Mouse (Mus musculus) liver, adult 2 months (tissue): ENCODE measurements around the gene Dnpep. TPM values are rescaled to one million over a fixed set of nuclear protein-coding genes. Genes with fewer than 3 reads are reported as not detected.

Experiments
- DNase-seq: peaks from one replicate; pipeline ENCODE4 v3.0.0-alpha.2; 2011; ENCODE audit warnings: low read depth, low spot score; ENCODE audit errors: extremely low read depth
- H3K27ac ChIP-seq: fragments of 200-500 bp; replicated peaks from 2 replicates; pipeline ENCODE4 v1.5.1; 2012; ENCODE audit warnings: low read depth, mild to moderate bottlenecking, control low read depth, inconsistent platforms, low read length; ENCODE audit not compliant: insufficient read depth
- H3K27me3 ChIP-seq: fragments of 200-500 bp; 2 replicates; pipeline ENCODE4 v1.6.1; 2012; ENCODE audit warnings: mild to moderate bottlenecking, moderate library complexity, low read length, inconsistent platforms; ENCODE audit not compliant: control insufficient read depth, insufficient read depth
- H3K36me3 ChIP-seq: fragments of 200-500 bp; 2 replicates; pipeline ENCODE4 v1.6.1; 2012; ENCODE audit warnings: low read length, inconsistent platforms; ENCODE audit not compliant: control insufficient read depth, insufficient read depth
- H3K4me1 ChIP-seq: fragments of 200-500 bp; 2 replicates; pipeline ENCODE4 v1.6.1; 2011; ENCODE audit warnings: low read length; ENCODE audit not compliant: control insufficient read depth, insufficient read depth
- H3K4me3 ChIP-seq: fragments of 200-500 bp; 2 replicates; pipeline ENCODE4 v1.5.1; 2011; ENCODE audit warnings: low read depth, mild to moderate bottlenecking, control low read depth, low read length, moderate library complexity; ENCODE audit not compliant: insufficient read depth
- H3K79me2 ChIP-seq: fragments of 200-500 bp; 2 replicates; pipeline ENCODE4 v1.6.1; 2012; ENCODE audit warnings: inconsistent platforms, mild to moderate bottlenecking, low read length, moderate library complexity; ENCODE audit not compliant: control insufficient read depth, insufficient read depth
- H3K9ac ChIP-seq: fragments of 200-500 bp; 2 replicates; pipeline ENCODE4 v1.6.1; 2012; ENCODE audit warnings: low read depth, mild to moderate bottlenecking, control low read depth, inconsistent platforms, low read length
- CTCF ChIP-seq: fragments of 200-500 bp; IDR thresholded peaks from 2 replicates; pipeline ENCODE4 v1.5.1; 2011; ENCODE audit warnings: low read depth, low read length, control low read depth
- POLR2A ChIP-seq: fragments of 200-500 bp; IDR thresholded peaks from 2 replicates; pipeline ENCODE4 v1.6.1; 2011; ENCODE audit warnings: low read length, control low read depth; ENCODE audit not compliant: insufficient read depth; ENCODE audit errors: extremely low read depth
- WGBS: fragments of 180-500 bp; shearing (Covaris S2); methylation state at CpG from one replicate; pipeline ENCODE4 v1.1.7; 2018; 5-methylcytosine and 5-hydroxymethylcytosine counted together
- polyA plus RNA-seq: library from polyadenylated mRNA; depleted of rRNA; stranded (reverse); fragments of >200 nt; gene quantifications from 2 replicates; pipeline ENCODE4 v1.2.3, GENCODE M21; 2012
- total RNA-seq: library from RNA; depleted of rRNA; stranded (reverse); fragments of >200 nt; gene quantifications from 2 replicates; pipeline ENCODE4 v1.2.3, GENCODE M21; 2014

Gene Dnpep
- total and polyA plus RNA-seq, 2 experiments: 89.8 to 111 TPM

DNA sequence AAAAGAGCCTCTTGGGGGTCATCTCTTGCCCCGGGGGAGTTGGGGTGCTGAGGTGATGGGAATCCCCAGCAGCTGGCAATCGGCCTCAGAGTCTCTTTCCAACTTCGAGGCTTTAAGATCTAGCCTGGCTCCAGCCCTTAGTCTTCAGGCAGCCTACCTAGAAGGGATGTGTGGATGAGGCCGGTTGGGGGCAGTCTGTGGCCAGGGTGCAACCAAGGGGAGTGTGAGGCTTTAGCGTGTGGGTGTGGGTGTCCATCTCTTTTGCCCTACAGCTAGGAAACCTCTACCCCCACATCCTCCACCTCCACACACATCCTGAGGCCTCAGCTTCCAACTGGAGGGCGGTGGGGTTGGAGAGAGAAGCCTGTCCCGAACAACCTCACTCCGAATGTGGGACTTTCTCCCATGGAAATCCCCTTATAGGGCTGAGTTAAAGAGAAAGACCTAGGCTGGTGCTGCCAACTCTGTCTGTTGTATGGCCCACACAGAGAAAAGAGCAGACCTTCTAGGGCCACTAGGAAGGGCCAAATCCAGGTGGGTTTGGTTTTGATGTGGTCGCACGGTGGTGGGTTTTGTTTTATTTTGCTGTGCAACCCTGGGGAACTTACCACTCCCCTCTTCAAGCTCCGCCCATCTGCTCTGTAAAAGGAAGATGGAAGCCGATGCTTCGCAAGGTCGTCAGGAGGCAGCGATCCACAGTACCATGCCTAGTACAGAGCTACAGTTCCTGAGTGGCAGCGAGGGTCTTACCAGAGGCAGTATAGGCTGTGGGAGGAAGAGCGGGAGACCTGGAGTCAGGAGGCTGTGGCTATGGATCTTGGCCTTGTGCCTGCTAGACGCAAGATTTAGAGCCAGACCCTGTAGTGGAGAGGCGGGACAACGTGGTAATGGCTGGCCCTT lies 27.5 kb upstream of the Dnpep start:
- WGBS: 60% methylated on average over 20 of the region's 20 CpGs
- DNase-seq: no peak
- TF ChIP-seq CTCF (no peak), POLR2A (no peak)
- Histone ChIP-seq H3K4me3 (no peak overlapping the region), H3K36me3 (no peaks in the 10 kb centered on the region), H3K27me3 (no peaks in the 10 kb centered on the region), H3K4me1 (no peaks in the 10 kb centered on the region), H3K9ac (no peak overlapping the region), H3K79me2 (no peaks in the 10 kb centered on the region), H3K27ac (0 out of 2 replicates have a peak overlapping the region, but pooled peaks have one; percentile 29)

DNA sequence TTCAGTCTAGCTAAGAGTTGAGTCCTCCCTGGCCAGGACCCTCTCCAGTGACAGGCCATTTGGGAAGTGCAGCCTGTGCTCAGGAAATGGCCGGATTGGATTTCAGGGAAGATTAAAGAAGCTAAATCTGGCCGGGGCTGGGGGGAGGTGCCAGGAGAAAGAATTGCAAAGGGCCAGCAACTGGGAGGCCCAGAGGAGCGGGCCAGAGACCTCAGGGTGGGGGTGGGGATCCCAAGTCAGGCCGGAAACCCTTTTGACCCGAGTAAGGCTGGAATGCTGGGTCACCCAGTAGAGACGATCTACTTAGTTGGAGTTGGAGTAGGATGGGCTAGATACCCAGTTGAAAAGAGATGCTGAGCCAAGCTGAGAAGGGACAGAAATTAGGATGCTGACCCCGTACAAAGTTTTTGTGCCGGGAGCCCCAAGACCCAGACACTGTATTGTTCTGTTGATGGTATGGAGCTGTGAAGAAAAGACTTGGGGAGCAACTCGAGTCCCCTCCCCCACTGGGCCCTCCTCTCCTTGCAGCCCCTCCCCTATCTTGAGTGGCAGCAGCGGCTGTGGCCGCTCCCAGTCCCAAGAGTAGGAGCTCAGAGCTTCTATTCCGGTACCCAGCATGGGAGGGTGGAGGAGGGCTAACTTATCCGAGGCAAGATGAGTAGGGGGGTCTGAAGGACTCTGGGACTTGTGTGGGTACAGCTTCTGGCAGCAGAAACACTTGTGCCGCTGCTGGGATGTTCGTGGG lies 26.7 kb upstream of the Dnpep start:
- DNase-seq: peak; percentile 24
- H3K36me3 ChIP-seq: no peaks in the 10 kb centered on the region
- no peak overlapping the region for H3K4me3 ChIP-seq
- H3K9ac ChIP-seq: no peak overlapping the region
- H3K27me3 ChIP-seq: no peaks in the 10 kb centered on the region
- TF ChIP-seq CTCF (no peak), POLR2A (no peak)
- no peaks in the 10 kb centered on the region for H3K79me2 ChIP-seq
- H3K4me1 ChIP-seq: no peaks in the 10 kb centered on the region
- H3K27ac ChIP-seq: peak overlapping the region; percentile 20
- 37% methylated on average over 15 of the region's 15 CpGs for WGBS

DNA sequence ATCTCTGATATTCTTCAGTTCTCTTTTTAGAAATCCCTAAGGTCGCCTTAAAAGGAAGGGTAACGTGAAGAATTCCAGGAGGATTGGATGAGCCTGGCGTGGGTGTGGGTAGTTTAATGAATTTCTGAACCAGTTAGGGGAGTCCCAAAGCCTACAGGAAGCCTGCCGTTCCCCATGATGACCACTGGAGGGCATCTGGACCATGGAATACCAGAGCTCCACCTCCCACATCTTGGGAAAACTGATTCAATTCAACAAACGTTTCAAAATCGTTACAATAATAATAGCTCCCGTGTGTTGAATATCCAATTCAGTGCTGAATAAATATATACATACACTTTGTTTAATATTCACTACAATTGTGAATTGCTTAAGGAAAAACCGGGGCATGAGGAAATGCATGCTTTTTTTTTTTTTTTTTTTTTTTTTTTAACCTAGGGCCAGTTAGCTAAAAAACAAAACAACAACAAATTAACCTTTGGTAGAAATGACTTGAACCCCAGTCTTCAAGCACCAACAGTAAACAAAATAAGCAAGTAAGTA lies 25.2 kb upstream of the Dnpep start:
- Histone ChIP-seq H3K9ac (no peak overlapping the region), H3K4me1 (0 out of 2 replicates have a peak, but pooled peaks cover 2% of the 10 kb centered on the region), H3K36me3 (no peaks in the 10 kb centered on the region), H3K79me2 (no peaks in the 10 kb centered on the region), H3K4me3 (no peak overlapping the region), H3K27me3 (no peaks in the 10 kb centered on the region), H3K27ac (no peak overlapping the region)
- WGBS: 2% methylated on average over 8 of the region's 8 CpGs
- peak; percentile 49 for DNase-seq
- TF ChIP-seq CTCF (peak; percentile 86), POLR2A (no peak)

DNA sequence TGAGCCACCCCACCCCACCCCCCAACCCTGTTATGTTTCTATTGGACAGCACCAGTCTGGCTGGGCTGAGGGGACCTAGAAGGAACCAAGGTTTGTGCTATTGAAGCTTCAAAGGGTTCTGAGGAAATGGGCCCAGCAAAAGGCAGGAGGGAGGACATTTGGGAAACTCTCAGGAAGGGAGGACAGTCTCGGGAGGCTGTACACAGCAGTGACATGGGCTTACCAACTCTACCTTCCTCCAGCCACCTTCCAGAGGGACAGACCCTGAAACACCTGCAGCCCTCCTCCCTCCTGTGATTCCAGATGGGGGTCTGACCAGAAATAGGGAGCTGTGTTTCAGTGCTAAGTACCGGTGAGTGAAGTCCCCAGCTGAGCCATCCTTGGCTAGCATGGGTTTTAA lies 22.7 kb upstream of the Dnpep start:
- no peak overlapping the region for H3K27ac ChIP-seq
- TF ChIP-seq POLR2A (no peak), CTCF (no peak)
- no peak overlapping the region for H3K9ac ChIP-seq
- WGBS: 79% methylated on average over 2 of the region's 2 CpGs
- no peaks in the 10 kb centered on the region for H3K27me3 ChIP-seq
- no peak for DNase-seq
- peaks cover 6% of the 10 kb centered on the region; the same call in 1 of the 2 replicates for H3K4me1 ChIP-seq
- H3K36me3 ChIP-seq: no peaks in the 10 kb centered on the region
- H3K4me3 ChIP-seq: no peak overlapping the region
- H3K79me2 ChIP-seq: no peaks in the 10 kb centered on the region

DNA sequence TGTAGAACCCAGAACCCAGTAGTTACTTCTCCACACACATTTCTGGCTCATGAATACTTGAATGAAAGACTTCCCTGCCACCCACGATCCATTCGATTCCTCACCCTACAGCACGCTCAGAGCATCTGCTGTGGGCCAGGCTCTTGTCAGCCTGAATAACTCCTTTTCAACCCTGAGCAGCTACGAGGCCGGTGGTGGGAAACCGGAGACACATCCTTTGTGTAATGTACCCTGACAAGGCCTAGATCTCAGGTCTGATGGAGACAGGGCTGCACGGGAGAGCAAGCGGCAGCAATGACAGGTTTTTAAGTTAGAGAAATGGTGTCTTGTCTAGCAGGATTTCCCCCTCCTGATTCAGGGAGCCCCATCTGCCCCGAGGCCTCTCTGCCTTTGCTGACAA lies 21.5 kb upstream of the Dnpep start:
- H3K27me3 ChIP-seq: no peaks in the 10 kb centered on the region
- peaks cover 6% of the 10 kb centered on the region; the same call in 1 of the 2 replicates for H3K4me1 ChIP-seq
- no peak overlapping the region for H3K9ac ChIP-seq
- H3K36me3 ChIP-seq: no peaks in the 10 kb centered on the region
- 91% methylated on average over 9 of the region's 9 CpGs for WGBS
- TF ChIP-seq CTCF: no peak
- no peak for TF ChIP-seq POLR2A
- H3K79me2 ChIP-seq: no peaks in the 10 kb centered on the region
- H3K27ac ChIP-seq: no peak overlapping the region
- no peak for DNase-seq
- no peak overlapping the region for H3K4me3 ChIP-seq
